Mouse (Mus musculus): ENCODE measurements around the gene Syt11. TPM values are rescaled to one million over a fixed set of nuclear protein-coding genes. Genes with fewer than 3 reads are reported as not detected.
"Not testable (repeated sequence)": the region's sequence is repeated elsewhere in the genome, so short reads cannot be mapped to it uniquely, and the experiment has no call there.

The Syt11 gene
- polyA plus RNA-seq, 1 experiment from 2014 or later, result 1.5 TPM

DNA sequence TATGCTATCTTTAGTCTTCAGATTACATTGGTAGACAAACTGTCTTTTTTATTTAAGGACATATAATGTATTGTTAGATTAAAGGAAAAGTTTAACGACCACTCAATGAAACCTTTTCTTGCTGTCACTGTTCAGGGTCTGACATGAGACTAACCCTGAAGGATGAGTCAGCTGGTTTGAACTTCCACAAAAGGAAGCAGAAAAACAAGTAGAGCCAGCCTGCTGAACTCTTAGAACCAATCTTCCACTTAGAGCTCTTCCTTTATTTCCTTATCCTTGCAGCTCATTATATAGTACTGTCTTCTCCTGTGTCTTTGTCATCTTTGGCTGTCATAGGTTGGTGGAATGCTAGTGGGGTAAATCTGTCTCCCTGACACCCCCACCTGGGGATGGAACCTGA, 57.1 kb downstream of the Syt11 start:
- Histone ChIP-seq H3K36me3 (peaks cover 61% of the 10 kb centered on the region), H3K4me1 (peaks cover 23% of the 10 kb centered on the region), H3K4me2 (peak overlapping the region; percentile 73), H3K9me3 (replicated peaks) (no peaks in the 10 kb centered on the region), H3K27me3 (replicated peaks) (no peaks in the 10 kb centered on the region), H3K27ac (peak overlapping the region; percentile 81), H3K4me3 (peak overlapping the region; percentile 84), H3K9ac (peak overlapping the region; percentile 80)
- no peak for ATAC-seq
- 6% methylated on average over 1 of the region's 1 CpGs for WGBS (ENCODE audit: insufficient replicate concordance)

DNA sequence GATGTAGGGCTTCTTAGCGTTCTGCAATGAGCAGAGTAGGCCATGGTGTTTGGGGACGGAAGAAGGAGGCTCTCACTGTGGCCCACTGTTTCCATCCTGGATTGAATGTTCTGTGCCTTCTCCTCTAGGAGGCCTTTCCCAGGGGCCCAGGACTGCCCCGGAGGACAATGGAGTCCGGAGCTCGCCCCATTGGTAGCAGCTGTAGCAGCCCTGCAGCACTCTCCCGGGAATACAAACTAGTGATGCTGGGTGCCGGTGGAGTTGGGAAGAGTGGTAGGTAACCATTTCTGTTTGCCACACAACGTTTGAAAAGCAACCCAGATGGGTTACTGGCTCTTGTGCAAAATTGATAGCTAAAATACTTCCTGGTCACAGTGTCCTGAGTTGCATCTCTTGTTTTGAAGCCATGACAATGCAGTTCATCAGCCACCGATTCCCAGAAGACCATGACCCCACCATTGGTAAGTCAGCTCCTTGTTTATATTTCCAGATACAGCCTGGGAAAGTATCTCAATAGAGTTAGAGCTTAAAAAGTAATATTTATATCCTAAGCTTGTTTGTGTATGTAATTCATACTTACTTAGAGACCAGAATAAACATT, 57.7 kb downstream of the Syt11 start:
- Histone ChIP-seq H3K4me2 (peak overlapping the region; percentile 73), H3K9me3 (replicated peaks) (no peaks in the 10 kb centered on the region), H3K27me3 (replicated peaks) (no peaks in the 10 kb centered on the region), H3K36me3 (peaks cover 67% of the 10 kb centered on the region), H3K4me1 (peaks cover 23% of the 10 kb centered on the region), H3K4me3 (peak overlapping the region; percentile 84), H3K9ac (peak overlapping the region; percentile 80), H3K27ac (peak overlapping the region; percentile 92)
- peak; percentile 67 for ATAC-seq
- WGBS (ENCODE audit: insufficient replicate concordance), result 7% methylated on average over 9 of the region's 9 CpGs

DNA sequence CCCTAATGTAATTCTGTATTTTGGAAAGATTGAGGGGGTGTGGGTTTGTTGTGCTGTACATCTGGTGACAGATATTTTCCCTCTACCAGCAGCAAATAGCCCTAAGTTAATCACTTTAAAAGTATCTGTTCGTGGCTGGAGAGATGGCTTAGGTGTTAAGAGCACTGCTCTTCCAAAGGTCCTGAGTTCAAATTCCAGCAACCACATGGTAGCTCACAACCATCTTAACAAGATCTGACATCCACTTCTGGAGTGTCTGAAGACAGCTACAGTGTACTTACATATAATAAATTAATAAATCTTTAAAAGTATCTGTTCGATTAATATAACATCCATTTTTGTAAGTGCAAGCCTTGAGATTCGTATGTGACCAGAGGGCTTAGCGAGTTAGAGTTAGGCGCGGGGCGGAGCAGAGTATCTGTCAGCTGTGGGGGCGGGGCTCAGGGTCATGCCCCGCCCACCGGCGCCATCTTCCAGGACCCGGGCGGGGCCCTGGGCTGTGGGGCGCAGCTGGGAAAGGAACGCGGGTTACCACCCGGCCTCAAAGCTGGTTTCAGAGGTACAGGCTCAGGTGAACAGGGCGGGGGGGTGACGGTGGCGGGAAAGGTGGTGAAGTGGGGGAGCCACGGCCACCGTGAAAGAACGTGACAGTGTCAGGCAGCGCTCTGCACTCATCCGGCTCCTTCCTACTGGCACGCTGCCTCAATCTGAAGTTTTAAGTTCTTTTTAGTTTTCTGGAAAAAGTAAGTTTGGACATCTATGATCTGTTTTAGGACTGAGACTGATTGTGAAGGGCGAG, 58.4 kb downstream of the Syt11 start, which contains the start of gene Rit1:
TSS of gene Rit1 (plus strand) at position 440 of the 799 bp plus-strand sequence.
- under 1% methylated on average over 27 of the region's 27 CpGs for WGBS (ENCODE audit: insufficient replicate concordance)
- Histone ChIP-seq H3K9ac (peak within 1 kb of the TSS; percentile 80), H3K36me3 (peaks cover 68% of the 10 kb centered on the region), H3K27ac (peak within 1 kb of the TSS; percentile 92), H3K27me3 (replicated peaks) (no peaks in the 10 kb centered on the region), H3K4me3 (peak within 1 kb of the TSS; percentile 84), H3K9me3 (replicated peaks) (no peaks in the 10 kb centered on the region), H3K4me2 (peak within 1 kb of the TSS; percentile 73), H3K4me1 (peaks cover 23% of the 10 kb centered on the region)
- ATAC-seq, result peak; percentile 95

DNA sequence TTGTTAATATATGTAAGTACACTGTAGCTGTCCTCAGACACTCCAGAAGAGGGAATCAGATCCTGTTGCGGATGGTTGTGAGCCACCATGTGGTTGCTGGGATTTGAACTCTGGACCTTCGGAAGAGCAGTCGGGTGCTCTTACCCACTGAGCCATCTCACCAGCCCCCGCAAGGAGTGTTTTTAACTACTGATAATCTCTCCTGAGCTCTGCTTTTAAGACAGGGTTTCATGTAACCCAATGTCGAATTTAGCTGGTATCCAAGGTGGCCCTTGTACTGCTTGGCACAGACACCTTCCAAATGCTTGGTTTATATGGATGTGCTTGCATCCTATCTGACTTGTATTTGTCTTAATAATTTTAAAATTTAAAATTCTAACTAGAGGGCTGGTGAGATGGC, 59.2 kb downstream of the Syt11 start:
- not testable (repeated sequence) for H3K9me3 ChIP-seq (replicated peaks); H3K4me3 ChIP-seq; H3K27ac ChIP-seq; H3K27me3 ChIP-seq (replicated peaks); H3K4me2 ChIP-seq; H3K9ac ChIP-seq; ATAC-seq
- 81% methylated on average over 5 of the region's 5 CpGs for WGBS (ENCODE audit: insufficient replicate concordance)
- H3K36me3 ChIP-seq, result peaks cover 68% of the 10 kb centered on the region
- H3K4me1 ChIP-seq, result peaks cover 23% of the 10 kb centered on the region

DNA sequence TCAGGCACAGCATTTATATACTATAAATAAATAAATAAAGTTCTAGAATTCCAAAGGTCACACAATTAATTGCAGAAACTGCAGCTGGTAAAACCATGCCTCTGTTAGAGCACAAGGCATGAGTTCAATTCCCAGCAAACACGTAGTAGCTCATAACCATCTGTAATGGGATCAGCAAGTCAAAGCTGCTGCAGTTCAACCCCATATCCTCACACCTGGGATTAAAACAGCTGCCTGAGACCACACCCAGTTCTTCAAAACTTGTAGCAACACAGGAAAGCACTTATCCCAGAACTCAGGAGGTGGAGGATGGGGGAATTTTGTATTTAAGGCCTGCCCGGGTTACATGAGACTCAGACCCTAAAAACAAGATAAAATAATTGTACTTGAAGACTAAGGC, 60.2 kb downstream of the Syt11 start:
- no peak overlapping the region for H3K9ac ChIP-seq
- WGBS (ENCODE audit: insufficient replicate concordance), result 67% methylated on average over 2 of the region's 2 CpGs
- no peak overlapping the region for H3K4me3 ChIP-seq
- H3K27ac ChIP-seq, result peak overlapping the region; percentile 47; the same call in 1 of the 2 replicates
- peaks cover 19% of the 10 kb centered on the region for H3K4me1 ChIP-seq
- H3K4me2 ChIP-seq, result no peak overlapping the region
- no peaks in the 10 kb centered on the region for H3K27me3 ChIP-seq (replicated peaks)
- peaks cover 68% of the 10 kb centered on the region for H3K36me3 ChIP-seq
- no peak for ATAC-seq
- H3K9me3 ChIP-seq (replicated peaks), result no peaks in the 10 kb centered on the region

DNA sequence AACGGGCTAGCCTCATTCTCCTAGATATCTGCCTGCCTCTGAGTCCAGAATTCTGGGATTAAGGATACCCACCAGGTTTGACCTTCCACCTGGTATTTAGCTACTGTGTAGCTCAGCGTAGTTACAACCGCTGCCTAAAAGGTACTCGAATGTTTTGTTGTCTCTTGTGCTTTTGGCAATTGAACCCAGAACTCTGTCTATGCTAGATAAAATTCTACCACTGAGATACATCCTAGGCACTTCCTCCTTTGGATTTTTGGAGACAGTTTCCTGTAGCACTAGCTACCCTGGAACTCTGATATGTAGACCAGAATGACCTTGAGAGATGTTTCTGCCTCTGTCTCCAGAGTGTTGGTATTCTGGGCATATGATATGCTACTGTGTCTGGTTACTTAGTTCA, 61.3 kb downstream of the Syt11 start:
- no peak overlapping the region for H3K9ac ChIP-seq
- 84% methylated on average over 4 of the region's 4 CpGs for WGBS (ENCODE audit: insufficient replicate concordance)

DNA sequence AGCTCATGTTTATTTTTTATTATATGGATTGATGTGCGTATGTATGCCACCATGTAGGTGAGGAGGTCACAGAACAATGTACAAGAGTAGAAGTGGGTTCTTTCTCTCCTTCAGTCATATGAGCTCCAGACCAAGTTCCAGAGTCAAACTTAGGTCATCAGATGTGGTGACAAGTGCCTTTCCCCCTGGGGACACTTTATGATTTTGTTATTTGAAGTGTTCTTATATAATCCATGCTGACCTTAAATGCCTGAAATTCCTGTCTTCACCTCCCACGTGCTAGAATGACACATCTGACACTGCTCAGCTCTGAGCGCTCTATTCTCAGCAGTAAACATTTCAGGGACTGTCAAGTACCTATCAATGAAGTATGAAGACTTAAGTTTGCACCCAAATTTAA, 73.7 kb downstream of the Syt11 start:
- H3K27me3 ChIP-seq (replicated peaks), result no peaks in the 10 kb centered on the region
- no peaks in the 10 kb centered on the region for H3K4me1 ChIP-seq
- H3K9ac ChIP-seq, result no peak overlapping the region
- H3K27ac ChIP-seq, result no peak overlapping the region
- H3K4me3 ChIP-seq, result no peak overlapping the region
- 85% methylated on average over 3 of the region's 3 CpGs for WGBS (ENCODE audit: insufficient replicate concordance)
- no peak for ATAC-seq
- peaks cover 94% of the 10 kb centered on the region for H3K36me3 ChIP-seq
- H3K4me2 ChIP-seq, result no peak overlapping the region
- H3K9me3 ChIP-seq (replicated peaks), result no peaks in the 10 kb centered on the region

More for the DNA sequence above, 61.3 kb downstream of the Syt11 start:
- no peak for ATAC-seq
- Histone ChIP-seq H3K4me2 (no peak overlapping the region), H3K9me3 (replicated peaks) (no peaks in the 10 kb centered on the region), H3K27ac (no peak overlapping the region), H3K36me3 (peaks cover 68% of the 10 kb centered on the region), H3K27me3 (replicated peaks) (no peaks in the 10 kb centered on the region), H3K4me1 (peaks cover 9% of the 10 kb centered on the region), H3K4me3 (no peak overlapping the region)

DNA sequence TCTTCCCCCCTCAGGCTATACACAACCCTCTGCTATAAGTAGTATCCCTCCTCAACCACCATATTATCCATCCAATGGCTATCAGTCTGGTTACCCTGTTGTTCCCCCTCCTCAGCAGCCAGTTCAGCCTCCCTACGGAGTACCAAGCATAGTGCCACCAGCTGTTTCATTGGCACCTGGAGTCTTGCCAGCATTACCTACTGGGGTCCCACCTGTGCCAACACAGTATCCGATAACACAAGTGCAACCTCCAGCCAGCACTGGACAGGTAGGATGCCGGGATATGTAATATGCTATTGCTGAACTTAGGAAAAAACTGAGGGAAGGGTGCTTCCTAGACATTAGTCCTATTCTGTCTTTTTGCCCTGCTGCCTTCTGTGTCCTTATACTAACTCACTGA, 74.7 kb downstream of the Syt11 start:
- Histone ChIP-seq H3K27me3 (replicated peaks) (no peaks in the 10 kb centered on the region), H3K36me3 (peaks cover 95% of the 10 kb centered on the region), H3K4me1 (no peaks in the 10 kb centered on the region), H3K4me3 (no peak overlapping the region), H3K9me3 (replicated peaks) (no peaks in the 10 kb centered on the region), H3K4me2 (no peak overlapping the region), H3K9ac (no peak overlapping the region), H3K27ac (no peak overlapping the region)
- 89% methylated on average over 3 of the region's 3 CpGs for WGBS (ENCODE audit: insufficient replicate concordance)
- ATAC-seq, result no peak

DNA sequence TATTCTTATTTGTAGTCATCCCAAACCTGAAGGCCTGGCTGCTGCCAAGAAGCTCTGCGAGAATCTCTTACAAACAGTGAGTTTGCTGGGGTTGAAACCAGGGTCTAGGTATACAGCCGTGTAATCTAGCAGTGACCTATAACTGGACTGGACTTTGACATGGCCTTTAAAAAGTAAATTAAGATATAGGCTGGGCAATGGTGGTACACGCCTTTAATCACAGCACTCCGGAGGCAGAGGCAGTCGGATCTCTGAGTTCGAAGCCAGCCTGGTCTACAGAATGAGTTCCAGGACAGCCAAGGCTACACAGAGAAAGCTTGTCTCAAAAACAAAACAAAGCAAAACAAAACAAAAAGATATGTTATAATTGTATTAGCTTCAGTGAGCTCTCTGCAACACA, 76.1 kb downstream of the Syt11 start:
- no peaks in the 10 kb centered on the region for H3K4me1 ChIP-seq
- H3K36me3 ChIP-seq, result peaks cover 96% of the 10 kb centered on the region
- 93% methylated on average over 6 of the region's 6 CpGs for WGBS (ENCODE audit: insufficient replicate concordance)
- H3K4me3 ChIP-seq, result no peak overlapping the region
- H3K27me3 ChIP-seq (replicated peaks), result no peaks in the 10 kb centered on the region
- H3K27ac ChIP-seq, result no peak overlapping the region
- no peak overlapping the region for H3K9ac ChIP-seq
- H3K4me2 ChIP-seq, result no peak overlapping the region
- H3K9me3 ChIP-seq (replicated peaks), result no peaks in the 10 kb centered on the region
- ATAC-seq, result no peak

DNA sequence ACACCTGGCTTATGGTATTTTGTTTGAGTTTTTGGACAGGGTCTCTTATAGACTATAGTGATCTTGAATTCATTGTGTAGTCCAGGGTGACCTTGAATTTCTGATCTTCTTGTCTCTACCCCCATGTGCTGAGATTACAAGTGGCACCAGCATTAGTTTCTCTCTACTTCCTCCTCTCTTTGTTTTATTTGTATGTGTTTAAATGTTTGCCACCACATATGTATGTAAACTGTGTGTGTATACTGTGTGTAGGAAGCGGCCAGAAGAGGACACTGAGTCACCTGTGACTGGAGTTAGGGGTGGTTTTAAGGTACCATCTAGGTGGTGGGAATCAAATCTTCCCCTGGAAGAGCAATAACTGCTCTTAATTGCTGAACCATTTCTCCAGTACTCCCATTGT, 76.9 kb downstream of the Syt11 start:
- no peak for ATAC-seq
- no peak overlapping the region for H3K9ac ChIP-seq
- H3K4me1 ChIP-seq, result no peaks in the 10 kb centered on the region
- H3K4me3 ChIP-seq, result no peak overlapping the region
- no peak overlapping the region for H3K4me2 ChIP-seq
- no peaks in the 10 kb centered on the region for H3K27me3 ChIP-seq (replicated peaks)
- 83% methylated on average over 1 of the region's 1 CpGs for WGBS (ENCODE audit: insufficient replicate concordance)
- H3K36me3 ChIP-seq, result peaks cover 96% of the 10 kb centered on the region
- H3K27ac ChIP-seq, result no peak overlapping the region
- H3K9me3 ChIP-seq (replicated peaks), result no peaks in the 10 kb centered on the region

DNA sequence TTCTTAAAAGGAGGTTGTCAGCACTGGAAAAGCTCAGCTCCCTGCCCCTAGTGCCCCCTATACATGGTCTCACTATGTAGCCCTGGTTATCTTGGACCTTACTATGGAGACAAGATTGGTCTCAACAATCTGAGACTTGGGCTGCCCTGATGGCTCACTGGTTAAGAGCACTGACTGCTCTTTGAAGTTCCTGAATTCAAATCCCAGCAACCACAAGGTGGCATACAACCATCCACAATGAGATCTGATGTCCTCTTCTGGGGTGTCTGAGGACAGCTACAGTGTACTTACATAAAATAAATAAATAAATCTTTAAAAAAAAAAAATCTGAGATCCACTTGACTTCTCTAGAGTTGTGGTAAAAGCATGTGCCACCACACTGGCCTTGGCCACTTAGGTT, 79.4 kb downstream of the Syt11 start:
- H3K9ac ChIP-seq, result no peak overlapping the region
- no peak for ATAC-seq
- peaks cover 99% of the 10 kb centered on the region for H3K36me3 ChIP-seq
- H3K4me2 ChIP-seq, result no peak overlapping the region
- H3K27me3 ChIP-seq (replicated peaks), result no peaks in the 10 kb centered on the region
- no peak overlapping the region for H3K4me3 ChIP-seq
- H3K4me1 ChIP-seq, result no peaks in the 10 kb centered on the region
- H3K27ac ChIP-seq, result no peak overlapping the region
- no peaks in the 10 kb centered on the region for H3K9me3 ChIP-seq (replicated peaks)
